Mouse (Mus musculus) brain, embryonic 18.5 days (tissue): Measurements from ENCODE around the gene Anxa9.

Experiments
- DNase-seq: peaks from one replicate; pipeline ENCODE4 v3.0.0-alpha.2; 2012; ENCODE audit warnings: low read depth, low spot score

Gene Anxa9

DNA sequence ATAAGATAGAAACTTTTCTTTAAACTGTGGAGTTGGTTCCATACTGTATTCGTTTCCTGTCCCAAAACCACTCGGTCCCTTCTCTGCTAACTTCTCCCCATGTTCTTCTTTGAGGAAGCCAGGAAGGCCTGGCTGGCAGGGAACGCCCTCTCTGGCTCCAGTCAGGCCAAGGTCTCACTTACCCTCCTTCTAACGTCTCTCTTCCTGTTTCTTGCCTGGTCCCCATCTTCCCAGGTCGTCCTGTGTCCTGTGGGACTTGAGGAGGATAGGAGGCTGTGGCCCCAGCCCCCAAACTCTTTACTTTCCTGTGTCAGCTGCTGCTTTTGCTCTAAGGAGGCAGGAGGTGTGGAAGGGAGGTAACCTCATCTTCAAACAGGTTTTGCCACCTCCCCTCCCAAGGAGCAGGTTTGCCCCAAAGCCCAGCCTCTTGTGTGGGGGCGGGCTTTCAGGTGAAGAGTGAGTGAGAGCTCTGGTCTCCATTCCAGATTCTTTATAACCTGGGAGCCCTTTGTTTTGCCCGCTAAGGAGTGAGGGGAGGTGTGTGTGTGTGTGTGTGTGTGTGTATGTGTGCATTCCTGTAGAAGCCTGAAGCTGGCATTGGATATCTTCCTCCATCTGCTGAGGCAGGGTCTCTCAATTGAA lies 56.1 kb downstream of the Anxa9 start, which contains the start of gene Bnipl:
TSS of gene Bnipl (minus strand) at position 411 of the 642 bp plus-strand sequence.
- no peak for DNase-seq

DNA sequence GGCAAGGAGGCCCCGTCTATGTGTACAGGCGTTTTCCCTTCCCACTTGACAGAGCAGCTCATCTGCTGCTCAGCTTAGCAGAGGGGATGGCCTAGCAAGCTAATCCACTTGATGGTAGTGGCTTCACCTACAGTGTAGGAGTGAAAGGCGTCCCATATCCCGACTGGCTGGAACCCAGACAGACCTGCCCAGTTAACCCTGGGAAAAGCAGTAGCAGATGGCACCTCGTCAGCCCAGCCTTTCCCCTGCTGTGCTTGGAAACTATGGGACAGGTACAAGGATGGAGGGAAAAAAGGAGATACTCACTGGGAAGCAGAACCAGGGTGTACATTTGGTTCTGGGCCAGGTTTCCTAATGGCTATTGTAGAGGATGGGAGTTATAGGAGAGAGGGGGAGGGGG lies 56.6 kb downstream of the Anxa9 start:
- no peak for DNase-seq

DNA sequence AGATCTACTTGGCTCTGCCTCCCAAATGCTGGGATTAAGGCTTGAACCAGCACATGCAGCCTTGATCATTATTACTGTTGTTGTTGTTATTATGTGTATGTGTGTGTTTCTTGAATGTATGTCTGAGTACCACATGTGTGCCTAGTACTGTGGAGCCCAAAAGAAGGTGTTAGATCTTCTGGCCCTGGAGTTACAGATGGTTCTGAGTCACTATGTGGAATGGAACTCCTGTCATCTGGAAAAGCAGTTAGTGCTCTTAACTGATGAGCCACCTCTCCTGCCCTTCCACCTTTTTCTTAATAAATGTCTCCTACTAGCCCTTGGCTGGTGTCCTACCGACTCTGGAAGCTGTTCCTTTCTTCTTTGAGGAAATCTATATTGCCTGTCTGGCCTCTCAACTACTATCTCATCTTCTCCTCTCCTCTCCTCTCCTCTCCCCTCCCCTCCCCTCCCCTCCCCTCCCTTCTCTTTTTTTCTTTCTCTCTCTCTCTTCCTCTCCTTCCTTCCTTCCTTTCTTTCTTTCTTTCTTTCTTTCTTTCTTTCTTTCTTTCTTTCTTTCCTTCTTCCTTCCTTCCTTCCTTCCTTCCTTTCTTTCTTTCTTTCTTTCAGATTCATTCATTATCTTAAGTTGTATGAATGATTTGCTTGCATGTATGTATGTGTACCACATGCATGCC lies 59.2 kb downstream of the Anxa9 start:
- no peak for DNase-seq

DNA sequence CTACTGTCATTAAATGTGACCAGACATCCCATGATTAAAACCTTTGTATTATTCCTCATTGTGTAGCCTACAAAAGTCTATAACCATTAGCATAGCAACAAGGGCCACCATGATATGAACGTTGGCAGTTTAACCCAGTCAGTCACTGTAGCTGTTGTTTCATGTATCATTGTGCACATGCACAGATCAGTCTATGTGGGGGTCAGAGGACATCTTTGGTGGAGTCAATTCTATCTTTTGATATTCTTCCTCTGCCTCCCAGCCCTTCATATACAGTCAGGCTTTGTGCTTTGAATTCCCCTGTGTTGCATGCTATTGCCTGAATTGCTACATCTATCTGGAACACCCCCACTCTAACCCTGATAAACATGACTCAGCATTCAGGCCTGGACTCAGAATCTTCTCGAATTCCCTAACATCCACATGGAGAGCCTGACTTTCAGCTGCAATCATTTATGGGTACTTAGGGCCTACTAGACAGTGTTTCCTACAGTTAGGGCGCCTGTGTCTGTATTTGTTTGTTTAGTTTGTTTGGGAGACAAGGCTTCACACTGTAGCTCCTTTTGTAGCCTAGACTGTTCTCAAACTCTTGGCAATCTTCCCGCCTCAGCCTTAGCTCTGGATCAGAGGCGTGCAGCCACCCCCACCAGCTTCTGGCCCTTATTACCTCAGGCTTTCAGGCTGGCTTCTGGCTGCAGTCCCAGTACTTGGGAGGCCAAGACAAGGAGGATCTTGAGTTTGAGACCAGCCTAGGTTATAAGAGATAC lies 60.3 kb downstream of the Anxa9 start:
- DNase-seq: no peak
